Mouse (Mus musculus) MEL (cell line): Measurements from ENCODE around the gene Sap25.

Source experiments
- CTCF ChIP-seq, 3 experiments: IDR thresholded peaks in 2 of 3; conservative IDR thresholded peaks in 1 of 3; 2 replicates each; pipeline ENCODE4 v1.5.1; 2011 to 2012; ENCODE audit warnings: low read length in 3 of 3, low read depth in 2 of 3, mild to moderate bottlenecking in 2 of 3, improper control_type of control experiment in 1 of 3, inconsistent platforms in 1 of 3, mixed read lengths in 1 of 3, moderate library complexity in 1 of 3; ENCODE audit not compliant: control insufficient read depth in 1 of 3, insufficient read depth in 1 of 3, poor library complexity in 1 of 3, severe bottlenecking in 1 of 3
- E2F4 ChIP-seq: IDR thresholded peaks from 2 replicates; pipeline ENCODE4 v1.6.1; 2011; ENCODE audit warnings: low read depth, low read length, improper control_type of control experiment, borderline replicate concordance
- EP300 ChIP-seq, 2 experiments: IDR thresholded peaks; 2 replicates each; pipeline ENCODE4 v1.6.1; 2011; ENCODE audit warnings: improper control_type of control experiment in 2 of 2, low read length in 2 of 2, low read depth in 1 of 2, mild to moderate bottlenecking in 1 of 2
- MAX ChIP-seq: IDR thresholded peaks from 2 replicates; pipeline ENCODE4 v1.6.1; 2011; ENCODE audit warnings: low read length, improper control_type of control experiment
- POLR2A ChIP-seq, 2 experiments: IDR thresholded peaks; 2 replicates each; pipeline ENCODE4 v1.6.1; 2011 to 2012; ENCODE audit warnings: low read length in 2 of 2, mild to moderate bottlenecking in 2 of 2, control low read depth in 1 of 2, improper control_type of control experiment in 1 of 2, low read depth in 1 of 2, moderate library complexity in 1 of 2; ENCODE audit not compliant: control insufficient read depth in 1 of 2, insufficient read depth in 1 of 2, poor library complexity in 1 of 2
- SMC3 ChIP-seq: IDR thresholded peaks from 2 replicates; pipeline ENCODE4 v1.6.1; 2011; ENCODE audit warnings: low read depth, low read length, improper control_type of control experiment
- USF1 ChIP-seq: IDR thresholded peaks from 2 replicates; pipeline ENCODE4 v1.6.1; 2014; ENCODE audit warnings: low read depth, mild to moderate bottlenecking, inconsistent platforms, low read length, improper control_type of control experiment, moderate library complexity

DNA sequence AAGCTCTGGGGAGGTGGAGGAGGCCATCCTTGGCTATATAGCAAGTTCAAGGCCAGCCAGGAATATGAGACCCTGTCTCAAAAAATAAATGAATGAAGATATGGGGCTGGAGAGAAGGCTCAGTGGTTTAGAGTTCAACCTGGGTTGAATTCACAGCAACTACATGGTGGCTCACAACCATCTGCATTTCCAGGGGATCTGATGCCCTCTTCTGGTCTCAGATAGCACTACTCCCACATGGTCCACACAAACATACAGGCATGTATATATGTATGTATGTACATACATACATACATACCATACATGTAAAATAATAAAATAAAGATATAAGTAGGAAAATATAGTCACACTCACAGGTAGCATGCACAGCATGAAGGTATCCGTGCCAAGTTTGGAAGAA is 29.1 kb downstream of the Sap25 start:
- no peak for TF ChIP-seq EP300 (IDR thresholded peaks at IDR 0.05; ENCODE audit: low read depth in 1 of 2, low read length in 2 of 2)
- TF ChIP-seq CTCF (IDR thresholded peaks at IDR 0.05 in 2 of 3, conservative IDR thresholded peaks at IDR 0.05 in 1 of 3; ENCODE audit: control insufficient read depth in 1 of 3, insufficient read depth in 1 of 3, low read depth in 2 of 3, low read length in 3 of 3, poor library complexity in 1 of 3, severe bottlenecking in 1 of 3): peak; percentile 36 to 51 (median 46)
- TF ChIP-seq SMC3: peak; percentile 42
- TF ChIP-seq POLR2A (IDR thresholded peaks at IDR 0.05; ENCODE audit: control insufficient read depth in 1 of 2, insufficient read depth in 1 of 2, low read depth in 1 of 2, low read length in 2 of 2, poor library complexity in 1 of 2): no peak
- no peak for TF ChIP-seq E2F4
- no peak for TF ChIP-seq USF1
- no peak for TF ChIP-seq MAX
